Mouse (Mus musculus): ENCODE results near the gene Dst. TPM values are rescaled to one million over a fixed set of nuclear protein-coding genes. Genes with fewer than 3 reads are reported as not detected.

The Dst gene
- polyA plus RNA-seq, 1 experiment from 2014 or later: 49.1 TPM

GRCm38 (mm10) chr1:34152683-34153082, 244.7 kb downstream of the Dst start:
- no peak for ATAC-seq (ENCODE audit: low FRiP score, low read depth)

DNA sequence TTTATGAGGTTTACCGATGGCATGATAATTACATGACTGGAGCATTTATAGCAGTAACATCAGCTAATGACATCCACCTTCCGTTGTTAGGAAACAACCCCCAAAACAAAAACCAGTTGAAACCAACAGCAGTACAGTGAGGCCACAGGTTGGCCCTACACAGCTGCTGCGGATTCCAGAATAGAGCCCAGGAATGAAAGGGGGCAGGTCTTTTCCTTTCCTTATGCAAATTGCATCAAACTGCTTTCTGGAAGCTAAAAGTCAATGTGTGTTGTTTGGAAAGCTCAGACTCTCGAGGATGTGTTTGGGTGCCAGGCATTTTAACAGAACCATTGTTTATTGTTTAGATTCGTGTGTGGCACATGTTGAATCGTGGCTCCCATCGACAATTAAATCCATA, 248.0 kb downstream of the Dst start:
- Histone ChIP-seq H3K9me3 (no peaks in the 10 kb centered on the region), H3K36me3 (peaks cover 2% of the 10 kb centered on the region; the same call in 1 of the 2 replicates), H3K4me2 (replicated peaks) (no peak overlapping the region), H3K27me3 (replicated peaks) (no peaks in the 10 kb centered on the region), H3K9ac (no peak overlapping the region), H3K4me3 (no peak overlapping the region), H3K27ac (no peak overlapping the region), H3K4me1 (peaks cover 5% of the 10 kb centered on the region; the same call in 1 of the 2 replicates)
- 83% methylated on average over 7 of the region's 7 CpGs for WGBS
- no peak for ATAC-seq (ENCODE audit: low FRiP score, low read depth)

More at GRCm38 (mm10) chr1:34152683-34153082, 244.7 kb downstream of the Dst start:
- no peak overlapping the region for H3K4me3 ChIP-seq
- no peak overlapping the region for H3K4me2 ChIP-seq (replicated peaks)
- no peaks in the 10 kb centered on the region for H3K27me3 ChIP-seq (replicated peaks)
- H3K27ac ChIP-seq: no peak overlapping the region
- H3K4me1 ChIP-seq: 0 out of 2 replicates have a peak, but pooled peaks cover 5% of the 10 kb centered on the region
- WGBS: 90% methylated on average over 5 of the region's 5 CpGs
- no peaks in the 10 kb centered on the region for H3K9me3 ChIP-seq
- peaks cover 2% of the 10 kb centered on the region; the same call in 1 of the 2 replicates for H3K36me3 ChIP-seq
- no peak overlapping the region for H3K9ac ChIP-seq

GRCm38 (mm10) chr1:34157702-34158101, 249.7 kb downstream of the Dst start:
- Histone ChIP-seq H3K4me1 (peaks cover 5% of the 10 kb centered on the region; the same call in 1 of the 2 replicates), H3K27ac (no peak overlapping the region), H3K36me3 (peaks cover 5% of the 10 kb centered on the region; the same call in 1 of the 2 replicates), H3K9ac (no peak overlapping the region), H3K4me3 (no peak overlapping the region), H3K27me3 (replicated peaks) (no peaks in the 10 kb centered on the region), H3K9me3 (no peaks in the 10 kb centered on the region), H3K4me2 (replicated peaks) (no peak overlapping the region)
- 92% methylated on average over 10 of the region's 10 CpGs for WGBS
- no peak for ATAC-seq (ENCODE audit: low FRiP score, low read depth)

GRCm38 (mm10) chr1:34158822-34159221, 250.8 kb downstream of the Dst start:
- 44% methylated on average over 11 of the region's 11 CpGs for WGBS
- Histone ChIP-seq H3K9me3 (no peaks in the 10 kb centered on the region), H3K4me2 (replicated peaks) (no peak overlapping the region), H3K4me3 (no peak overlapping the region), H3K27me3 (replicated peaks) (no peaks in the 10 kb centered on the region), H3K9ac (no peak overlapping the region), H3K36me3 (peaks cover 4% of the 10 kb centered on the region; the same call in 1 of the 2 replicates), H3K27ac (no peak overlapping the region), H3K4me1 (peaks cover 5% of the 10 kb centered on the region; the same call in 1 of the 2 replicates)
- ATAC-seq (ENCODE audit: low FRiP score, low read depth): peak; percentile 72; the same call in 1 of the 2 replicates

DNA sequence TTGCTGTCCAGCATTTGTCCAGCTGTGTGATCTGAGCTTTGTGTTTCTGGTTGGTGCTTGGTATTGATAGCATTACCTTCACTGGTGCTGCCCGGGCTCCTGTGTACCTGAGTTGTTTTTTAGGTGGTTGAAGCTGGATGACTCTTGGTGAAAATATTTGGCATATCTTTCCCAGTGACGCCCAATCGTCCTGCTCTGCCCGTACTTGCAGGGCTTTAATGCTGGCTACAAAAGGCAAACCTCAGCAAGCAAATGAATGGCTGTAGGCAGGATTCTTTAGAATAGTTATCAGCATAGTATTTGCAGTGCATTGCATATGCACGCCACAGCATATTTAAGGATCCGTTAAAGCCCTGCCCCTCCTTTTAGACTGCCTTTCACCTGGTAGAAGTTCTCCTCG, 251.9 kb downstream of the Dst start:
- no peak overlapping the region for H3K4me2 ChIP-seq (replicated peaks)
- no peaks in the 10 kb centered on the region for H3K9me3 ChIP-seq
- H3K27ac ChIP-seq: no peak overlapping the region
- no peak overlapping the region for H3K9ac ChIP-seq
- 91% methylated on average over 7 of the region's 7 CpGs for WGBS
- H3K36me3 ChIP-seq: peaks cover 11% of the 10 kb centered on the region; the same call in 1 of the 2 replicates
- H3K27me3 ChIP-seq (replicated peaks): no peaks in the 10 kb centered on the region
- H3K4me1 ChIP-seq: peaks cover 5% of the 10 kb centered on the region; the same call in 1 of the 2 replicates
- no peak for ATAC-seq (ENCODE audit: low FRiP score, low read depth)
- H3K4me3 ChIP-seq: no peak overlapping the region

DNA sequence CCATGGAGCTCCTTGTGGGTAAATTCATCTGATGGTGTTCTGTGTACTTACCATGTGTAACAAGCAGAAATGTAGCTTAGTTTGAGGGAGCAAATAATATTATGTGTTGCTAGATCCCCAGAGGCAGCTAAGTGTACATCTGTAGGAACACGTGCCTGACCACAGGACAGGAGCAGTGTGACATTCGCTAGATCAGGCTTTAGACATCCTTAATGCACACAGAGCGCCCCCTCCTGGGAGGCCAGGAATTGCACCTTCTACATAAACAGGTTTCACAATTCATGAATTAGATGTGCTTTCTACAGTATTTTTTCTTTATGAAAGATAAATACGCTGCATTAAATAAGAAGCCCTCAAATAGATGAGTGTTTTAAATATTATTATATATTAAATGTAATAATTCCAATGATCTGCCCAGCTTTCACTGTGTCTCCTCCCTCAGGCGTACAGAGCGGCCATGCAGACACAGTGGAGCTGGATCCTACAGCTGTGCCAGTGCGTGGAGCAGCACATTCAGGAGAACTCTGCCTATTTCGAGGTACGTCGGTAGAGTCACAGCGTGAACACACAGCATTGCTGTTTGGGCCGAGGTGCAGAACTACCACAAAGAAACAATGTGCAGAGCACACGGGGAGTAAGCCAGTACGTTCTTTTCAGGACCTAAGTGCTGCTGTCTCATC, 256.7 kb downstream of the Dst start:
- H3K4me1 ChIP-seq: no peaks in the 10 kb centered on the region; the same call in 1 of the 2 replicates
- peak; percentile 66; the same call in 1 of the 2 replicates for ATAC-seq (ENCODE audit: low FRiP score, low read depth)
- no peak overlapping the region for H3K4me2 ChIP-seq (replicated peaks)
- H3K9me3 ChIP-seq: no peaks in the 10 kb centered on the region
- H3K9ac ChIP-seq: no peak overlapping the region
- no peak overlapping the region for H3K27ac ChIP-seq
- no peak overlapping the region for H3K4me3 ChIP-seq
- WGBS: 70% methylated on average over 14 of the region's 14 CpGs
- no peaks in the 10 kb centered on the region for H3K27me3 ChIP-seq (replicated peaks)
- H3K36me3 ChIP-seq: peaks cover 48% of the 10 kb centered on the region

GRCm38 (mm10) chr1:34165926-34166325, 257.9 kb downstream of the Dst start:
- H3K27ac ChIP-seq: no peak overlapping the region
- WGBS: 97% methylated on average over 4 of the region's 4 CpGs
- no peaks in the 10 kb centered on the region for H3K27me3 ChIP-seq (replicated peaks)
- H3K4me3 ChIP-seq: no peak overlapping the region
- ATAC-seq (ENCODE audit: low FRiP score, low read depth): no peak
- no peaks in the 10 kb centered on the region for H3K9me3 ChIP-seq
- no peak overlapping the region for H3K9ac ChIP-seq
- H3K4me2 ChIP-seq (replicated peaks): no peak overlapping the region
- no peaks in the 10 kb centered on the region for H3K4me1 ChIP-seq
- peaks cover 60% of the 10 kb centered on the region for H3K36me3 ChIP-seq

DNA sequence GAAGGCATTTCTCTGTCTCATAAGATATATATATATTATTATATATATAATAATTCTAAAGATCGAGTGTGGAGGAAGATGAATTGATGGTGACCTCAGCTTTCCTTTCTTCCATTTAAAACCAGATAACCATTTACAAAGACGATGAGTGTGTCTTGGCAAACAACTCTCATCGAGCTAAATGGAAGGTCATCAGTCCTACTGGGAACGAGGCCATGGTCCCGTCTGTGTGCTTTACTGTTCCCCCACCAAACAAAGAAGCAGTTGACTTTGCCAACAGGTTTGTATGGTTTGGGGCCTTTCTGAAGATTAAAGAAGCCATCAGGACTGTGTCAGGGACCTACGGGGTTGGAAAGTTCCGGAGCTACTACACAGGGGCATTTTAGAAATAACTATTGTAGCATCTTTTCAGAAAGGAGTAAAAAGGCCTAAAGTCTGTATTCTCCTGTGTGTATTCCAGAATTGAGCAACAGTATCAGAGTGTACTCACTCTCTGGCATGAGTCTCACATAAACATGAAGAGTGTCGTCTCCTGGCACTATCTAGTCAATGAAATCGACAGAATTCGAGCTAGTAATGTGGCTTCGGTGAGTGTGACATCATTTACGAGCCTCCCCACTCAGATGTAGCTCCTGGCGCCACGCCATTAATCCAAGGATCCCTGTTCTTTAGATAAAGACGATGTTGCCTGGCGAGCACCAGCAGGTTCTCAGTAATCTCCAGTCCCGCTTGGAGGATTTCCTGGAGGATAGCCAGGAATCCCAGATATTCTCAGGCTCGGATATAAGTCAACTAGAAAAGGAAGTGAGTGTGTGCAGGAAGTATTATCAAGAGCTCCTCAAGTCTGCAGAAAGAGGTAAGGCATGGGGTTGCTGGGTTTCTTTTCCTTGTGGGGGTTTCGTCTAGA, 259.4 kb downstream of the Dst start:
- Histone ChIP-seq H3K4me1 (no peaks in the 10 kb centered on the region), H3K4me3 (no peak overlapping the region), H3K27me3 (replicated peaks) (no peaks in the 10 kb centered on the region), H3K27ac (no peak overlapping the region), H3K36me3 (peaks cover 67% of the 10 kb centered on the region), H3K9ac (no peak overlapping the region), H3K9me3 (no peaks in the 10 kb centered on the region), H3K4me2 (replicated peaks) (no peak overlapping the region)
- WGBS: 86% methylated on average over 19 of the region's 19 CpGs
- no peak for ATAC-seq (ENCODE audit: low FRiP score, low read depth)

DNA sequence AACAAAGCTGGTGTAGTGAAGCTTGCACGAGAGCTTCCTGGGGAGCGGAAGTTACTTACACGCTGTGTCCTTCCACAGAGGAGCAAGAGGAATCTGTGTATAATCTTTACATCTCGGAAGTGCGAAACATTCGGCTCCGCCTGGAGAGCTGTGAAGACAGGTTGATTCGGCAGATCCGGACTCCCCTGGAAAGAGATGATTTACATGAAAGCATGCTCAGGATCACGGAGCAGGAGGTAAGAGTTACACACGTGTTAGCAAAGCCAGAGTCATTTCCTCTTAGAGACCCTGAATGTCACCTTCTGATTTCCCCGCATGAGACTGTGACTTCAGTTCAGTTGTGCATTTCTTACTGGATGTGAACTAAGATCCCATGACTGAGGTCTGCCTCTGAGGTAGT, 261.1 kb downstream of the Dst start:
- no peak overlapping the region for H3K4me2 ChIP-seq (replicated peaks)
- peaks cover 78% of the 10 kb centered on the region for H3K36me3 ChIP-seq
- no peaks in the 10 kb centered on the region for H3K27me3 ChIP-seq (replicated peaks)
- no peak overlapping the region for H3K9ac ChIP-seq
- ATAC-seq (ENCODE audit: low FRiP score, low read depth): no peak
- H3K4me3 ChIP-seq: no peak overlapping the region
- no peaks in the 10 kb centered on the region for H3K9me3 ChIP-seq
- 92% methylated on average over 12 of the region's 12 CpGs for WGBS
- H3K4me1 ChIP-seq: no peaks in the 10 kb centered on the region
- no peak overlapping the region for H3K27ac ChIP-seq

- H3K9me3 ChIP-seq: no peaks in the 10 kb centered on the region
- ATAC-seq (ENCODE audit: low FRiP score, low read depth): no peak
- H3K27ac ChIP-seq: no peak overlapping the region
- H3K4me3 ChIP-seq: no peak overlapping the region
- peaks cover 75% of the 10 kb centered on the region for H3K36me3 ChIP-seq
- H3K4me1 ChIP-seq: no peaks in the 10 kb centered on the region
- WGBS: 96% methylated on average over 15 of the region's 15 CpGs
- no peak overlapping the region for H3K4me2 ChIP-seq (replicated peaks)
- H3K27me3 ChIP-seq (replicated peaks): no peaks in the 10 kb centered on the region
- no peak overlapping the region for H3K9ac ChIP-seq
These were observed 266.5 kb downstream of the Dst start for GRCm38 (mm10) chr1:34174517-34174916.

DNA sequence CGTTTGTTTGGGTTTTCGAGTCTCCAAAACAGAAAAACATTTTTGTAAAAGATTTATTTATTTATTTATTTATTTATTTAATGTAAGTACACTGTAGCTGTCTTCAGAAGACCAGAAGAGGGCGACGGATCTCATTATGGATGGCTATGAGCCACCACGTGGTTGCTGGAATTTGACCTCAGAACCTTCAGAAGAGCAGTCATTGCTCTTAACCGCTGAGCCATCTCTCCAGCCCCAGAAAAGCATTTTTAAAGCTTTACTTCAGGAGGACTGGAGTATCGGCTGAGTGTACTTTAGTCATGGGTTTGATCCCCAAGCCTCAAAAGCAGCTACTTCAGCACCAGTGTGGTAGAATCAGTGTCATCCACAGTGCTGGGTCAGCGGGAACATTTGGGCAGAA, 266.9 kb downstream of the Dst start:
- Histone ChIP-seq H3K4me3 (no peak overlapping the region), H3K27me3 (replicated peaks) (no peaks in the 10 kb centered on the region), H3K27ac (no peak overlapping the region), H3K4me1 (no peaks in the 10 kb centered on the region), H3K36me3 (peaks cover 75% of the 10 kb centered on the region), H3K9me3 (no peaks in the 10 kb centered on the region), H3K9ac (no peak overlapping the region), H3K4me2 (replicated peaks) (no peak overlapping the region)
- no peak for ATAC-seq (ENCODE audit: low FRiP score, low read depth)
- WGBS: 83% methylated on average over 8 of the region's 8 CpGs

- H3K4me3 ChIP-seq: no peak overlapping the region
- no peak overlapping the region for H3K9ac ChIP-seq
- H3K4me2 ChIP-seq (replicated peaks): no peak overlapping the region
- WGBS: 93% methylated on average over 41 of the region's 41 CpGs
- ATAC-seq (ENCODE audit: low FRiP score, low read depth): no peak
- peaks cover 59% of the 10 kb centered on the region for H3K36me3 ChIP-seq
- H3K27ac ChIP-seq: no peak overlapping the region
- H3K4me1 ChIP-seq: peaks cover 11% of the 10 kb centered on the region; the same call in 1 of the 2 replicates
- no peaks in the 10 kb centered on the region for H3K9me3 ChIP-seq
- no peaks in the 10 kb centered on the region for H3K27me3 ChIP-seq (replicated peaks)
These were observed 270.1 kb downstream of the Dst start for GRCm38 (mm10) chr1:34178022-34178727.

Measured in neural tube, embryonic 12.5 days (tissue).